Mouse (Mus musculus) adrenal gland, postnatal 10 days (tissue): ENCODE results near the gene Loxl3. TPM values are rescaled to one million over a fixed set of nuclear protein-coding genes. Genes with fewer than 3 reads are reported as not detected.

ENCODE experiments used
- DNase-seq: peaks from one replicate; pipeline ENCODE4 v3.0.0; 2021; ENCODE audit warnings: mixed read lengths
- long read RNA-seq, 2 experiments: library from polyadenylated mRNA; stranded (forward); transcript quantifications; one replicate each; pipeline ENCODE4 v2.0.0; 2021
- total RNA-seq, 2 experiments: library from RNA; stranded (reverse); gene quantifications; 2 replicates each; pipeline ENCODE4 v1.2.3; 2021

Loxl3 gene
- 1 to 10 TPM; 4.8 to 6.0 TPM for total RNA-seq
- long read RNA-seq, experiment 1, full-length matches to known transcripts: 4 of 10 reads
- long read RNA-seq, experiment 1, partial matches to known transcripts: 2 of 10 reads
- long read RNA-seq, experiment 1, other reads (novel, unspliced or antisense): 4 of 10 reads
- long read RNA-seq, experiment 2, full-length matches to known transcripts: 2 of 5 reads
- long read RNA-seq, experiment 2, partial matches to known transcripts: 0 of 5 reads
- long read RNA-seq, experiment 2, other reads (novel, unspliced or antisense): 3 of 5 reads

GRCm38 (mm10) chr6:83033249-83034185 lies at the start of gene Loxl3, which contains the start of gene Dok1:
Gene Loxl3 (plus strand): TSS chr6:83034173.
Gene Dok1 (minus strand): TSS chr6:83033471.
- peak; percentile 85 for DNase-seq

DNA sequence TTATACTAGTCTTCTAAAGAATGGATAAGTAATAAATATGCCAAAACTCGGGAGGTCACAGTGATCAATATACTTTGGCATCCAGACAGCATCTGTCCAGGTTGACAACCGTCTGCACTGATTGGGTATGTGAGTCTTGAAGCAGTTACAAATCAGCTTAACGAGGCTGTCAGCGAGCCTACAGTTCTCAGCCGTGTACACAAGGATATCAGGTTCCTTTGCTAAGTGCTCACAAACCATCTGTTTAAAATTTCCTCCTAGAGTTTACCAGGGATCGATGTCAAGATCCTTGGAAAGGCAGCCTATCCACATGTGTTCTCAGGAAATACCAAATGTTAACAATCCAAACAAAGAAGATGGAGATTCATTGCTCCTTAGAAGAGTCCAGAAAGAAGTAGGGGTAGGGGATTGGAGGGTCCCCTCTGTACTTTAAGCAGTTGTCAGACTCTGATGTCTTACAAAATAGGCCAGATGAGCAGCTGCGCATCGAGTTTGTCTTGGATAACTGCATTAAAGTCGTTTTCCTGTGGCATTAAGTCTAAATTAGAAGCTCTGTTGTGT lies 46.5 kb upstream of the Loxl3 start:
- DNase-seq: no peak

DNA sequence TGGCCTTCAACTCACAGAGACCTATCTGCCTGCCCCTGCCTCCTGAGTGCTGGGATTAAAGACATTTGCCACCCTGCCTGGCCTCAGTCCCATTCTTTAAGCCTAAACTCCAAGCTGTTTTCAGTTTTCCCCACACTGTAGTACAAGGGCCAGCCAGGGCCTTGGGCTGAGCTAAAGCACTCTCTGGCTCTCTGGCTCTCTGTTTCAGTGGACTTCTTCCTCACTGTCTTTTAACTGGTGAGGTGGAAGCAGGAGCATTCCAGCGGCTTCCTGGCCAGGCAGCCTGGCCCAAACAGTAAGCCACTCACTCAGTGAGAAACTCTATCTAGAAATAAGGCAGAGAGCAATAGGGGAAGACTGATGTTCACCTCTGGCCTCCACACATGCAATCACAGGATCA lies 40.3 kb upstream of the Loxl3 start:
- no peak for DNase-seq

GRCm38 (mm10) chr6:82994372-82994771 lies 39.6 kb upstream of the Loxl3 start:
- DNase-seq: no peak

DNA sequence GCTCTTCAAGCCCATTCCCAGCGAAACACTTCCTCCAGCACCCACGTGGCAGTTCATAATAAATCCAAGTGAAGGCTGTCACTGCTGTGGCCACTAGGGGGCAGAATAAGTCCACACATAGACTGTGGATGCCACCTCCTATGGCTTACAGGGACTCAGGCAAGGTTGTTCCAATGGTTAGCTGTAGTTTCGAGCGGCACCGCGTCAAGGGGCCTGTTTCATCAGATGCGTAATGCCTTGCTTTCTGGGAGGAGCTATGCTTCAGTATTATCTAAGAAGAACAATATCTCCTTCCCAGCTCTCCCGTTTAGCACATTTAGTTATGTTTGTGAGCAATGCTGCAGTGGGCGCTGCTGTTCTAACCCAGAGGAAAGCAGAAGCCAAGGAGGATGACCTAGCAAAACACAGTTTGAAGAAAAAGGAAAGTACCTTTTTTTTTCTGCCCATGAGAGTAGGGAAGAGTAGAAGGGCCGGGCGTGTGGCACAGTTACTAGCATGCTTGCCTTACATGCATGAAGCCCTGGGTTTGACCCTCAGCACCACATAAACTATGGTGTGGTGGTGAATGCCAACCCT lies 37.1 kb upstream of the Loxl3 start:
- DNase-seq: peak; percentile 92

DNA sequence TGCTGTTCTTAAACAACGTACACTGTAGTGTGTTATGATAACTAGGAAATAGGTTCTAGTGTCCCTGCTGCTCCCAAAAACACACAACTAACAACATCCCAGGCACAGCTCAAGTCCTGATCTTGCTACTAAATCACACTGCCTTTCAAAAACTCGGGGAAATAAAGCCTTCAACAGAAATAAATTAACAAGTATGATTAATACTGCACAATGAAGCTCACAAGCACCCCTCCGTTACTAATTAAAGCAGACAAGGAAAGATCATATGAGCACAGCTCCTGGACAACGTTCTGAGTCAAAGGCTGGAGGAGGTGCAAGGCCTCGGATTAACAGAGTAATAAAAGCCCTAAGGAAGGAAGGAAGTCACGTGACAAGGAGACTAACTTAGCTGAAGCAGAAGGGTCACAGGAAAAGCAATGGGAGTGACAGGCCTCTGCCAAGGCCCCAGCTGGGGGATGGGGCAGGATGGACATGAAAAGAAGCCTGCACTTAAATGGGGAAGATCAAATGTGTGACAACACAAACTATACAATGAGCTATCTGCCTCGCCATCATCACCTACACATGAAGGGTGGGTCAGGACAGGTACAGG lies 36.4 kb upstream of the Loxl3 start:
- peak; percentile 39 for DNase-seq

DNA sequence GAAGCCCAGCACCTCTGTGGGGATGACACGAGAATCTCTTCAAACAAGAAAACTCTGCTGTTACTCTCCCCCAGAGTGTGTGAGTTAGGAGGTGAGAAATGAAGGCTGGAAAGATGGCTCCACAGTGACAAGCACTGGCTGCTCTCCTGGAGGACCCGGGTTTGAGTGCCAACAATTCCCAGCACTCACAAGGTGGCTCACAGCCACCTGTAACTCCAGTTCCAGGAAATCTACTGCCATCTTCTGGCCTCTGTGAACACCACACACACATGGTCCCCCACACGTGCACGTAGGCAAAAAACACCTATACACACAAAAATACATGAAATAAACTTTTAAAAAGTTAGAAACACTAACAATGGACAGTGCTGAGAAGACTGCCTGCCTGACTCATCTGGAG lies 35.6 kb upstream of the Loxl3 start:
- no peak for DNase-seq

GRCm38 (mm10) chr6:82999986-83000385 lies 34.0 kb upstream of the Loxl3 start:
- peak; percentile 28 for DNase-seq

- DNase-seq: no peak
Observed at GRCm38 (mm10) chr6:83003082-83003481, 30.9 kb upstream of the Loxl3 start.

DNA sequence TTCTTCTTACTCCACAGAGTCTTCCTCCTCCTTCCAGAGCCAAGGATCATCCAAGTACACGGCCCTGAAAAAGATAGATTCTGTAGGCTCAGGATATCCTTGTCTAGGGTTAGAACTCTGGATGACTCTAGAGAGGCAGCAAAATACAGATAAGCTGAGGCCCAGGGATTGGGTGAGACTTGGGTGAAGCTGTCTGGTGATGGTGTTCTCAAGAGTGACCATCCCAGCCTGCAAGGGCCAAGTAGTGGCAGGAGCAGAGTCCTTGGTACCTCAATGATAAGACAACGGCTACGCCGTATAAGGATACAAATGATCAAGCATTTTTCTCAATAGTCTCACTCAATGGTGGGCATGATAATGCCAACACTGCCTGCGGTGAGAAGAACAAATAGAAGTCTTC lies 30.1 kb upstream of the Loxl3 start:
- DNase-seq: no peak

- DNase-seq: no peak
Observed at GRCm38 (mm10) chr6:83004309-83004708, 29.7 kb upstream of the Loxl3 start.

- DNase-seq: peak; percentile 36
Observed at GRCm38 (mm10) chr6:83004872-83005271, 29.1 kb upstream of the Loxl3 start.

DNA sequence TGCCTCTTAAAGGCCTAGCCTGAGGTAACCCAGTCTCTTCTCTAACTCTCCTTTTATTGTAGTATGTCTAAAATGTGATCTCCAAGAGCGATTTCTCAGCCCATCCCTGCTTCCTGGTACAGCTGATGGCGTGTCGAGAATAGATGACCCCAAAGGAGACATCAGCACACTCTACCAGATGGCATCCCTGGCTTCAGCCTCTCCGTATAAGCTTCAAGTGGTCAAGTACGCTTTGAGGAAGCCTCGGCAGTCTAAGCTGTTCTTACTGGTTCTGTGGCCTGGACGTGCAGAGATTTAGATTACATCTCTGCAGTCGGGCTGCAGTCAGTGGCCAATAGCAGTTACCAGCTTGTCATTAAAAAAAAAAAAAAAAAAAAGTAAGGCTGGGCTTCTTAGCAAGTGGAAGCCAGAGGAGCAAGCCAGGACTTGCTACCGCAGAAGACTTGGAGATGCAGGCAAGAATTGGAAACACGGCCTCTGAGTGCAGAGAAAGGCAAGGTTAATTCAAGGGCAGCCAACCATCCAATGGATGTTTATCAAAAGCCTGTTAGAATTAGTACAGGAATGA lies 28.4 kb upstream of the Loxl3 start:
- no peak for DNase-seq

DNA sequence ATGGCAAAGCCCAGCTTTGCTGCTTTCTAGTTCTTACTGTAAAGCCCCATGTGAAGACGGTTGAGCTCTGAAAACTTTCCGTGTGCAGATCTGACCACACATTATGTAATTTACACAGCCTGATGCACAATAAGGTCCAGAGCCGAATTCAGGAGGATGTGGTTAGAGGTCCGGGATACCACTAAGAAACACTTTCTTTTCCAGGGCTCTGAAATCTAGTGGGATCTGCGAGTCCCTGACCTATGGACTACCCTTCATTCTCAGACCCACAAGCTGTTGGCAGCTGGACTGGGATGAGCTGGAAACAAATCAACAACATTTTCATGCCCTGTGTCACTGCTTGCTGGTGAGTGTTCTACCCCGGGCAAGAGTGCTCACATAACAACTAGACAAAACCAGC lies 27.9 kb upstream of the Loxl3 start:
- no peak for DNase-seq

GRCm38 (mm10) chr6:83008659-83009058 lies 25.3 kb upstream of the Loxl3 start:
- no peak for DNase-seq

GRCm38 (mm10) chr6:83010010-83010409 lies 24.0 kb upstream of the Loxl3 start:
- no peak for DNase-seq

DNA sequence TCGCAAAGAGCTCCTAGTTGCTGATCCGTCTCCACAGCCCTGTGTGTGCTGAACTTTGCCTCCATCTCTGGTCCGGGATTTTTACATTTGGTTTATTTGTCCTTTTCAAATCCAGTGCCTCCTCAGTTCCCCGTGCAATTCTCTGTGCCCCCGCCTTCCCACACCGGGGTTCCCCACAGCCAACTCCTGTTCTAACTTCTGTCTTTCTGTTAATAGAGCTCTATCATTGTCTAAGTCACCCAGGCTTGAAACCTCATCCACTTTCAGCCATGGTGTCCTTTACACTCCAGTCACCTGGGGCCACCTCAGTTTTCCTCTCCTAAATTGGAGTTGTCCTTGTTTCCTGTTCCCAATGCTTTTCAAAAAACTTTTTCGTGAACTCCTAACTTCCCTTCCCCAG lies 22.7 kb upstream of the Loxl3 start:
- DNase-seq: no peak

GRCm38 (mm10) chr6:83011756-83012155 lies 22.2 kb upstream of the Loxl3 start:
- no peak for DNase-seq

DNA sequence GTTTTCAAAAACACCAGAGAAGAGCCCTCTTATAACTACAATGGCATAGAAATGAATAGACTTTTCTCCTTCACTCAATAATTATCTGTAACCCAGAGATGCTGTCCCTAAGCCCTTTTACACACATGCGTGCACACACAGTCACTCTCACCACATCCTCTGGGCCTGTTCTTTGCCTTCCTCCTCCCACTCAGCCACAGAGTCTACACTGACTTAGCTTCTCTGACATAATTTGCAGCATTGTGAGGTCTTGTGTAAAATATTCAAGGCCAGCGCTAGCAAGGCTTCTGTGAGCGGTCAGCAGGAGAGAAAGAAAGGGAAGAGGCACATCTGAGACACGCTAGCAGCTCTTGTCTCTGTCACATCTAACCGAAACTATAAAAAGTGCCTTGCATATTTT lies 20.5 kb upstream of the Loxl3 start:
- DNase-seq: no peak

DNA sequence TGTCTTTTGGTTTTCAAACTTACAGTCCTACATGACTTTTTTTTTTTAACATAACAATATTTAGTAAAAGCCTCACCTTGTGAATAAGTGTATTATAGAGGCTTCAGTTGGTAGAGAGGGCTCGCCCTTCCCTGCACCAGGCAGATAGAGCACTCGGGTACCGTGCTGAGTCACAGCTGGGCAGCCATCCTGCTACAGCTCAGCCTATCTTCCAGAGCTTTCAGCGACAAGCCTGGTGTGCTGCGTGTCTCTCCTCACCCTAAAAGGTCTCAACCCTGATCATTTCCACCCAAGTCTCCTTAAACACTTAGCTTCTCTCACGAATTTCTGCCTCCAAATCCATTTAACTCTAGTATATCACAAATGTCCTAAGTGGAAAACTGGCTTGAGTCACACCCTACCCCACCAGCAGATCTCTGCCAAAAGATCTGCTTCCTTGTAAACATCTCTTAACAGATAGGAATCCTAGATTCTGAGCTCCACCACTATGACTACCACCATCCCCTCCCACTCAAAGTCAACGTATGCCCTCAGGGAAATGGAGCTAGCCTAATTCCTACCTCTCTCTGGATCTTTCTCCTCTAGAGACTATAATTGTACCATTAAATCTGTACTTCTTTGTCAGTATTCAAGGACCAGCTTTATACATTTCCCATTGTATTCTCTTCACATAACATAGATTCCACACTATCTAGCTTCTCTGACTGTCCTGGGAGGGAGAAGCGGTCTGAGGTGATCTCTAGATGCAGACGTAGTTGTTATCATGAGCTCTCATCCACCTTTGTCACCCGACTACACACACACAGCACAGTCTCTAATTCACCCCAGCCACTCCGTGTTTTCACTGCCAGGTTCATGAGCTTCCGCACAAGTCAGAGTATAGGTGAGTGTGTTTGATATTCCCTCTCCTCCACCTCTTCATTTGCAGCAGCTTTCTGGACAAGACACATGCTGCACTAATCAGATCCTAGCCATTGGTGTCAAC lies 19.2 kb upstream of the Loxl3 start:
- no peak for DNase-seq

DNA sequence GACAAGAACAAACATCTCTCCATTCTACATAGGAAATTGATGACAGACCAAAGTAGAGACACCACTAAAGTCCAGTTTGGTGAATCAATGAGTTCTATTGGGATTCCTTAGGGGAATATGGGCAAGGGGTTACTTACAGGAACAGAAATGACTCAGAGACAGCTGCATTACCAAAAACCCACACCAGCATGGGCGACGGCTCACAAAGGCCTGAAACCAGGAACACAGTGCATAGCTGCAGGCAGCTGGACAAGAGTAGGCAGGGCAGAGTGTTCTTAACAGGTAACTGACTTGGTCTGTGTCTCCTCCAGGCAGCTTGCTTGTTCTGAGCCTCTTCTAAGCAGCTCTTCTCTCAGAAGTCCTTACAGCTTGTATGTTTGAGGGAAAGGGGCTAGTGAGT lies 18.2 kb upstream of the Loxl3 start:
- no peak for DNase-seq
